Mouse (Mus musculus) midbrain, embryonic 11.5 days (tissue): ENCODE measurements around the gene Mrpl35. TPM values are rescaled to one million over a fixed set of nuclear protein-coding genes. Genes with fewer than 3 reads are reported as not detected.
"Not testable (repeated sequence)": the region's sequence is repeated elsewhere in the genome, so short reads cannot be mapped to it uniquely, and the experiment has no call there.

Experiments used
- ATAC-seq: fragments of 200-750 bp; cut with Nextera tagmentation; 2 replicates; pipeline ENCODE4 v1.8.0; 2017; ENCODE audit warnings: moderate TSS enrichment, moderate library complexity; ENCODE audit not compliant: low FRiP score
- DNase-seq: peaks from one replicate; pipeline ENCODE4 v3.0.0; 2015; ENCODE audit warnings: low spot score; ENCODE audit errors: missing footprints
- H3K27ac ChIP-seq: fragments of 300-500 bp; sonication (generic); 2 replicates; pipeline ENCODE4 v1.5.1; 2014; ENCODE audit warnings: low read depth, low read length
- H3K27me3 ChIP-seq: fragments of 300-500 bp; sonication (generic); 2 replicates; pipeline ENCODE4 v1.6.1; 2014; ENCODE audit warnings: mild to moderate bottlenecking, low read length, moderate library complexity, mixed read lengths; ENCODE audit not compliant: control insufficient read depth, insufficient read depth
- H3K36me3 ChIP-seq: fragments of 300-500 bp; sonication (generic); 2 replicates; pipeline ENCODE4 v1.6.1; 2014; ENCODE audit warnings: mild to moderate bottlenecking, low read length, moderate library complexity, mixed read lengths; ENCODE audit not compliant: control insufficient read depth, insufficient read depth
- H3K4me1 ChIP-seq: fragments of 300-500 bp; sonication (generic); 2 replicates; pipeline ENCODE4 v1.6.1; 2014; ENCODE audit warnings: low read length; ENCODE audit not compliant: control insufficient read depth, insufficient read depth
- H3K4me2 ChIP-seq: fragments of 300-500 bp; sonication (generic); 2 replicates; pipeline ENCODE4 v1.6.1; 2014; ENCODE audit warnings: mild to moderate bottlenecking, moderate library complexity
- H3K4me3 ChIP-seq: fragments of 300-500 bp; sonication (generic); 2 replicates; pipeline ENCODE4 v1.5.1; 2014; ENCODE audit warnings: low read depth, low read length
- H3K9ac ChIP-seq: fragments of 300-500 bp; sonication (generic); 2 replicates; pipeline ENCODE4 v1.6.1; 2014; ENCODE audit warnings: low read length
- H3K9me3 ChIP-seq: fragments of 300-500 bp; sonication (generic); 2 replicates; pipeline ENCODE4 v1.6.1; 2016; ENCODE audit warnings: low read length; ENCODE audit not compliant: control insufficient read depth
- WGBS: fragments of 180-500 bp; shearing (Covaris S2); extraction: QIAGEN DNeasy Blood & Tissue Kit; methylation state at CpG from one replicate; pipeline ENCODE4 v1.1.7; 2014; 5-methylcytosine and 5-hydroxymethylcytosine counted together
- polyA plus RNA-seq: library from polyadenylated mRNA; unstranded; fragments of >200 nt; fragmentation: Nextera tagmentation; extraction: Ambion mirVana; gene quantifications from 2 replicates; pipeline ENCODE4 v1.2.1, GENCODE M21; 2014

The Mrpl35 gene
- 58.0 and 58.2 TPM in 2 replicates for polyA plus RNA-seq

- ATAC-seq: no peak
- H3K4me1 ChIP-seq: peaks cover 8% of the 10 kb centered on the region
Observed at GRCm38 (mm10) chr6:71826869-71827268, at the start of gene Mrpl35. TSS of gene Mrpl35 (minus strand) at chr6:71826969.

GRCm38 (mm10) chr6:71871396-71871795 lies 44.6 kb upstream of the Mrpl35 start:
- Histone ChIP-seq H3K36me3 (peaks cover 12% of the 10 kb centered on the region; the same call in 1 of the 2 replicates), H3K27ac (no peak overlapping the region), H3K4me1 (no peaks in the 10 kb centered on the region), H3K9ac (no peak overlapping the region), H3K4me3 (no peak overlapping the region), H3K4me2 (no peak overlapping the region), H3K9me3 (no peaks in the 10 kb centered on the region), H3K27me3 (no peaks in the 10 kb centered on the region)
- DNase-seq (no peak), ATAC-seq (no peak)
- WGBS: 93% methylated on average over 9 of the region's 9 CpGs

More at GRCm38 (mm10) chr6:71826869-71827268, at the start of gene Mrpl35:
- H3K9me3 ChIP-seq: no peaks in the 10 kb centered on the region
- no peaks in the 10 kb centered on the region for H3K36me3 ChIP-seq
- H3K27me3 ChIP-seq: no peaks in the 10 kb centered on the region
- WGBS: 48% methylated on average over 1 of the region's 1 CpGs
- no peak for DNase-seq
- H3K9ac ChIP-seq: no peak within 1 kb of the TSS
- no peak within 1 kb of the TSS for H3K27ac ChIP-seq
- no peak within 1 kb of the TSS for H3K4me3 ChIP-seq
- no peak within 1 kb of the TSS for H3K4me2 ChIP-seq

DNA sequence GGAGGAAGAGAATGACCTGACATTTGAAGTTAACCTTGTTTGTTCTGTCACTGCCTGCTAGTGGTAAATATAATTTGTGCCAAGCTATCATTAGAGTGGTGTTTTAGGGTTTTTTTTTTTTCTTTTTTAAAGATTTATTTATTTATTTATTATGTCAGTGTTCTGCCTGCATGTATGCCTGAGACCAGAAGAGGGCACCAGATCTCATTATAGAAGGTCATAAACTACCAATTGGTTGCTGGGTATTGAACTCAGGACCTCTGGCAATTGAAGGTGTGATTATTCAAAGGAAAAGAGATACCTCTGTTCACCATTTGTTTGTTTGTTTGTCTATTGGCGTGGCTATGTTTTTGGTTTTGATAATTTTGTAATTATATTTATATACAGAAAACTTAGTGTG lies 42.0 kb upstream of the Mrpl35 start:
- WGBS: 85% methylated on average over 1 of the region's 1 CpGs
- Histone ChIP-seq H3K9ac (no peak overlapping the region), H3K27me3 (no peaks in the 10 kb centered on the region), H3K27ac (no peak overlapping the region), H3K4me3 (no peak overlapping the region), H3K4me2 (no peak overlapping the region), H3K4me1 (no peaks in the 10 kb centered on the region), H3K36me3 (peaks cover 19% of the 10 kb centered on the region), H3K9me3 (no peaks in the 10 kb centered on the region; the same call in 1 of the 2 replicates)
- ATAC-seq (no peak), DNase-seq (no peak)

DNA sequence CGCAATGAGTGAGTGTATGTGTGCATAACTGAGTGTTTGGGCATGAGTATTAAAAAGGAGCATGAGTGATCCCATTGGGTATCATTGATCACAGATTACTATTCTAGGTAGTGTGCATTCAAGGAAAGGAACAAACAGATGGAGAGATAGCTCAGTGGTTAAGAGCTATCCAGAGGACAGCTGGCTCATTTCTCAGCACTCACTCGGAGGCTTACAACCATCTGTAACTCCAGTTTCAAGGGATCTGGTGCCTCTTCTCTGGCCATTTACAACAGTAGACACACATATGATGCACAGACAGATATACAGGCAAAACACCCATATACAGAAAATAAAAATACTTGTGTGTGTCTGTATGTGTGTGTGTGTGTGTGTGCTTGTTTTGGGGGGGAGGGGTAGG lies 41.0 kb upstream of the Mrpl35 start:
- 92% methylated on average over 2 of the region's 2 CpGs for WGBS
- no peaks in the 10 kb centered on the region for H3K4me1 ChIP-seq
- peaks cover 22% of the 10 kb centered on the region for H3K36me3 ChIP-seq
- no peak overlapping the region for H3K4me2 ChIP-seq
- DNase-seq (no peak), ATAC-seq (no peak)
- no peaks in the 10 kb centered on the region for H3K27me3 ChIP-seq
- no peak overlapping the region for H3K27ac ChIP-seq
- H3K4me3 ChIP-seq: no peak overlapping the region
- no peak overlapping the region for H3K9ac ChIP-seq
- no peaks in the 10 kb centered on the region; the same call in 1 of the 2 replicates for H3K9me3 ChIP-seq

DNA sequence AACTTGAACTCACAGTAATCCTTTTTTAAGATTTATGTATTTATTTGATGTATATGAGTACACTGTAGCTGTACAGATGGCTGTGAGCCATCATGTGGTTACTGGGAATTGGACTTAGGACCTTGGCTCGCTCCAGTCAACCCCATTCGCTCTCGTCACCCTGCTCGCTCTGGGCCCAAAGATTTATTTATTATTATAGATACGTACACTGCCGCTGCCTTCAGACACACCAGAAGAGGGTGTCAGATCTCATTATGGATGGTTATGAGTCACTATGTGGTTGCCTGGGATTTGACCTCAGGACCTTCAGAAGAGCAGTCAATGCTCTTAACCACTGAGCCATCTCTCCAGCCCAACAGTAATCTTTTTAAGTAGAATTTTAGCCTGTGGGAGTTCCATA lies 20.1 kb upstream of the Mrpl35 start:
- H3K27ac ChIP-seq, DNase-seq, H3K4me2 ChIP-seq, ATAC-seq, H3K9ac ChIP-seq, H3K27me3 ChIP-seq, H3K9me3 ChIP-seq, H3K36me3 ChIP-seq, H3K4me1 ChIP-seq, H3K4me3 ChIP-seq: not testable (repeated sequence)
- 94% methylated on average over 6 of the region's 6 CpGs for WGBS

DNA sequence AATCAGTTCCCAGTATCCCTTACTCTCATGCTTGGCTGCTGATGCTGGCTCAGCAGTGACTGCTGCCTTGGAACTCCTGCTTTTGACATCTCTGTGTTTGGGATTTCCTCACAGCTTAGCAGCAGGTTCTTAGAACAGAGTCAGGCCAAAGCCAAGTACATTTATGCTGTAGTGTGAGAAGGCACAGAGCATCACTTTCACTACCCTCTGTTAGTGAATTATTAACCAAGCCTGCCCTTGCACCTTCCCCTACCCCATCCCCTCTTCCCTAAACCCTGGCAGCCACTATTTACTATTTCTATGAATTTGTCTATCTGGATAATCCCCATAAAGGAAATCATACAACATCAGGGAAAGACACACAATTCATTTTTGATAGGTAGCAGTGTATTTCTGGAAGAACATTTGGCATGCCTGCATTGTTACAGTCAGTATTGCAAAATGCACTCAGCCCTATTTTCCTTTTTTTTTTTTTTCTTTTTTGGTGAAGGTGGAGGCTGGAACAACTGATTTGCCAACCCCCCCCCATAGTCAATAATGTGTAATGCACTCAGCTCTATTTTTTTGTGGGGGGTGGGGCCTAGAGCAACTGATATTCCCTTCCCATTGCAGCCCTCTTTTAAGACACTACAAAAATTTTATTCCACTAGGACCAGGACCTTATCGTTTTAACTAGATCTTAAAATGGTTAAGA lies 14.0 kb upstream of the Mrpl35 start:
- Histone ChIP-seq H3K4me3 (no peak overlapping the region), H3K36me3 (peaks cover 2% of the 10 kb centered on the region; the same call in 1 of the 2 replicates), H3K4me2 (no peak overlapping the region), H3K9ac (no peak overlapping the region), H3K4me1 (no peaks in the 10 kb centered on the region), H3K27ac (no peak overlapping the region), H3K9me3 (no peaks in the 10 kb centered on the region), H3K27me3 (no peaks in the 10 kb centered on the region)
- ATAC-seq (no peak), DNase-seq (no peak)
- WGBS: 95% methylated on average over 1 of the region's 1 CpGs

GRCm38 (mm10) chr6:71839815-71840214 lies 13.0 kb upstream of the Mrpl35 start:
- no peak for ATAC-seq
- no peak overlapping the region for H3K27ac ChIP-seq
- H3K9ac ChIP-seq: no peak overlapping the region
- H3K4me2 ChIP-seq: no peak overlapping the region
- peaks cover 2% of the 10 kb centered on the region; the same call in 1 of the 2 replicates for H3K36me3 ChIP-seq
- no peaks in the 10 kb centered on the region for H3K27me3 ChIP-seq
- DNase-seq: no peak
- H3K9me3 ChIP-seq: no peaks in the 10 kb centered on the region
- H3K4me1 ChIP-seq: no peaks in the 10 kb centered on the region
- no peak overlapping the region for H3K4me3 ChIP-seq

DNA sequence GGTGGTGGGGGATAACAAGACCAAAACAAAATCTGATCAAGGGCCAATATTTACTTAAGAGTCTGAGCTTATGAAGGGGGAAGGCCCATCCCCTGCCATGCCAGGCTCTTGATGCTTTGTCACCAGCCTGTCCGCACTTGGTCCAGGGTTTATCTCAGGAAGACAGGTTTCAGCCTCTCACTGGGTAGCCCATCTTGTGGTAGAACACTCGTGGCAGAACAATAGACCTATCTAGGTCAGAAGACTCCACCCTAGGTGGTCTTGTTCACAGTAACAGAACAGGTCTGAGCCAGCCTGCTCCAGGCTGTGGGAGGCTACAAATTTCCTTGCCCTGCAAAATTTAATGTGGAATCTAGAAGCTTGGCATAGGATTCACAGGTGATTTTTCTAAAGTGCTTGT lies 10.0 kb upstream of the Mrpl35 start:
- no peaks in the 10 kb centered on the region for H3K9me3 ChIP-seq
- no peak for ATAC-seq
- DNase-seq: no peak
- H3K4me3 ChIP-seq: no peak overlapping the region
- no peak overlapping the region for H3K27ac ChIP-seq
- no peaks in the 10 kb centered on the region for H3K27me3 ChIP-seq
- peaks cover 4% of the 10 kb centered on the region; the same call in 1 of the 2 replicates for H3K36me3 ChIP-seq
- H3K4me2 ChIP-seq: no peak overlapping the region
- peaks cover 7% of the 10 kb centered on the region for H3K4me1 ChIP-seq
- 79% methylated on average over 2 of the region's 2 CpGs for WGBS
- H3K9ac ChIP-seq: no peak overlapping the region

- Histone ChIP-seq H3K27ac (peak overlapping the region; percentile 47), H3K36me3 (0 out of 2 replicates have a peak, but pooled peaks cover 2% of the 10 kb centered on the region), H3K9me3 (no peaks in the 10 kb centered on the region), H3K9ac (peak overlapping the region; percentile 84), H3K4me3 (peak overlapping the region; percentile 95), H3K4me2 (peak overlapping the region; percentile 70), H3K27me3 (no peaks in the 10 kb centered on the region), H3K4me1 (peaks cover 9% of the 10 kb centered on the region)
- 0% methylated on average over 21 of the region's 21 CpGs for WGBS
- peak; percentile 99 for ATAC-seq
- DNase-seq: peak; percentile 97
Observed at GRCm38 (mm10) chr6:71831581-71831960, 4.8 kb upstream of the Mrpl35 start.
